Mouse (Mus musculus) lung, postnatal 0 days (tissue): ENCODE data around the gene Slc26a10. TPM values are rescaled to one million over a fixed set of nuclear protein-coding genes. Genes with fewer than 3 reads are reported as not detected.

Experiments
- ATAC-seq: fragments of 200-750 bp; cut with Nextera tagmentation; 2 replicates; pipeline ENCODE4 v1.8.0; 2017; ENCODE audit warnings: moderate library complexity
- DNase-seq: peaks from one replicate; pipeline ENCODE4 v3.0.0-alpha.2; 2016; ENCODE audit warnings: low spot score
- H3K27ac ChIP-seq: fragments of 300-500 bp; sonication (generic); 2 replicates; pipeline ENCODE4 v1.5.1; 2014; ENCODE audit warnings: antibody characterized with exemption, mild to moderate bottlenecking, low read length, mixed read lengths
- H3K27me3 ChIP-seq: fragments of 300-500 bp; sonication (generic); replicated peaks from 2 replicates; pipeline ENCODE4 v1.6.1; 2014; ENCODE audit warnings: low read length, mixed read lengths; ENCODE audit not compliant: insufficient read depth
- H3K36me3 ChIP-seq: fragments of 300-500 bp; sonication (generic); 2 replicates; pipeline ENCODE4 v1.6.1; 2014; ENCODE audit warnings: low read length, mixed read lengths; ENCODE audit not compliant: insufficient read depth
- H3K4me1 ChIP-seq: fragments of 300-500 bp; sonication (generic); 2 replicates; pipeline ENCODE4 v1.6.1; 2014; ENCODE audit warnings: antibody characterized with exemption, low read depth, low read length, mixed read lengths; ENCODE audit not compliant: insufficient read depth
- H3K4me2 ChIP-seq: fragments of 300-500 bp; sonication (generic); replicated peaks from 2 replicates; pipeline ENCODE4 v1.6.1; 2014; ENCODE audit warnings: low read depth, mild to moderate bottlenecking, low read length, moderate library complexity, mixed read lengths
- H3K4me3 ChIP-seq: fragments of 300-500 bp; sonication (generic); 2 replicates; pipeline ENCODE4 v1.5.1; 2014; ENCODE audit warnings: low read depth, low read length
- H3K9ac ChIP-seq: fragments of 300-500 bp; sonication (generic); replicated peaks from 2 replicates; pipeline ENCODE4 v1.6.1; 2014; ENCODE audit warnings: low read depth, mild to moderate bottlenecking
- H3K9me3 ChIP-seq: fragments of 300-500 bp; sonication (generic); 2 replicates; pipeline ENCODE4 v1.6.1; 2016; ENCODE audit warnings: low read length, mixed read lengths
- CTCF ChIP-seq: IDR thresholded peaks from 2 replicates; pipeline ENCODE4 v1.5.1; 2016; ENCODE audit warnings: antibody characterized with exemption, mild to moderate bottlenecking
- EP300 ChIP-seq: IDR thresholded peaks from 2 replicates; pipeline ENCODE4 v1.6.1; 2016; ENCODE audit warnings: antibody characterized with exemption, mild to moderate bottlenecking, control low read depth
- WGBS: fragments of 180-500 bp; shearing (Covaris S2); extraction: QIAGEN DNeasy Blood & Tissue Kit; methylation state at CpG from one replicate; pipeline ENCODE4 v1.1.7; 2014; 5-methylcytosine and 5-hydroxymethylcytosine counted together
- polyA plus RNA-seq: library from polyadenylated mRNA; unstranded; fragments of >200 nt; fragmentation: Nextera tagmentation; extraction: Ambion mirVana; gene quantifications from 2 replicates; pipeline ENCODE4 v1.2.1, GENCODE M21; 2015

Gene Slc26a10
- polyA plus RNA-seq, 1 experiment from 2014 or later: 1.0 TPM

GRCm38 (mm10) chr10:127191191-127192056 is 11.0 kb upstream of the Slc26a10 start:
- WGBS: 61% methylated on average over 19 of the region's 19 CpGs
- H3K27me3 ChIP-seq: peaks cover 5% of the 10 kb centered on the region; the same call in 1 of the 2 replicates
- H3K4me1 ChIP-seq: peaks cover 20% of the 10 kb centered on the region; the same call in 1 of the 2 replicates
- no peak for ATAC-seq
- no peak for TF ChIP-seq EP300
- TF ChIP-seq CTCF: 0 out of 2 replicates have a peak, but pooled peaks have one; percentile 1
- H3K9me3 ChIP-seq: no peaks in the 10 kb centered on the region
- no peak overlapping the region for H3K4me3 ChIP-seq
- H3K9ac ChIP-seq: no peak overlapping the region
- no peaks in the 10 kb centered on the region for H3K36me3 ChIP-seq
- DNase-seq: no peak
- 0 out of 2 replicates have a peak overlapping the region, but pooled peaks have one; percentile 14 for H3K27ac ChIP-seq
- peak overlapping the region; percentile 82; the same call in 1 of the 2 replicates for H3K4me2 ChIP-seq

GRCm38 (mm10) chr10:127190398-127191190 is 10.1 kb upstream of the Slc26a10 start:
- Histone ChIP-seq H3K27me3 (peaks cover 5% of the 10 kb centered on the region; the same call in 1 of the 2 replicates), H3K36me3 (no peaks in the 10 kb centered on the region), H3K4me1 (peaks cover 15% of the 10 kb centered on the region; the same call in 1 of the 2 replicates), H3K9me3 (no peaks in the 10 kb centered on the region), H3K4me2 (peak overlapping the region; percentile 82), H3K27ac (peak overlapping the region; percentile 85), H3K9ac (no peak overlapping the region), H3K4me3 (peak overlapping the region; percentile 54; the same call in 1 of the 2 replicates)
- ATAC-seq (no peak), DNase-seq (no peak)
- 37% methylated on average over 12 of the region's 14 CpGs for WGBS
- no peak for TF ChIP-seq CTCF
- no peak for TF ChIP-seq EP300

DNA sequence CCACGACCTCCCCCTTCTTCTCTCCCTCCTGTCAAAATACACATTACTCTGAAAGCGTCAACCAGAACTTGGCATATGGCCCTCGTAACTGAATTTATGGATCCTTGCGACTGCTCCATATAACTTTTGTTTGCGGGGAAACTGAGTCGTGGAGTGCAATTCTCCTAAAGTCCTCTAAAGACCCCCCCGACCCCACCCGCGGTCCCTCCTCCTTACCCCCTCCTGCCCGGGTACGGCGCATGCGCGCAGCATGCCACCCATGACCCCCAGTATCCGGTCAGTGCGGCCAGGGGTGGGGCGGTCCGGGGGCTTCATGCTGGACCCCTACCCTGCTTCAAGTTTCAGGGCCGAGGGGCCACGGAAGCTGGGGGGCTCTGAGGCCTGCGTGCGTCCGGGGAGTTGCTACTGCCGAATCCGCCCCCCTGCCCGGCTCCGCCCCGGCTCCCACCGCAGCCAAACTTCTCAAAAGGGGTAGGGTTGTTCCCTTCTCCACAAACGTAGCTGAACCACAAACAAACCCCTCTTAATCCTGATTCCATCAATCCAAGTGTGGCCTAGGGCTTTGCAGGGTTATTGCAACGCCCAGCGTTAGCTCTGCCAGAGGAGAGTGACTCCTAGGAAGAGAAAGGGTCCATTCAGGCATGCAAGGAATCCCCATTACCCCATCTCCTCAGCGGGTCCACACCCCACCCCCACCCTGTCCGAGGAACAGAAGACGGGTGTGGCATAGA is 9.4 kb upstream of the Slc26a10 start, which contains the start of gene Arhgef25:
Gene Arhgef25 (minus strand): TSS at position 433 of the 731 bp plus-strand sequence.
- peak within 1 kb of the TSS; percentile 54 for H3K4me3 ChIP-seq
- H3K9me3 ChIP-seq: no peaks in the 10 kb centered on the region
- TF ChIP-seq EP300: no peak
- no peak for TF ChIP-seq CTCF
- H3K9ac ChIP-seq: peak within 1 kb of the TSS; percentile 48
- H3K4me2 ChIP-seq: peak within 1 kb of the TSS; percentile 82
- peaks cover 5% of the 10 kb centered on the region; the same call in 1 of the 2 replicates for H3K27me3 ChIP-seq
- H3K27ac ChIP-seq: peak within 1 kb of the TSS; percentile 85
- H3K4me1 ChIP-seq: peaks cover 15% of the 10 kb centered on the region; the same call in 1 of the 2 replicates
- ATAC-seq (peak; percentile 49), DNase-seq (peak; percentile 73)
- 2% methylated on average over 35 of the region's 35 CpGs for WGBS
- no peaks in the 10 kb centered on the region for H3K36me3 ChIP-seq

- no peaks in the 10 kb centered on the region for H3K9me3 ChIP-seq
- peak overlapping the region; percentile 54 for H3K4me3 ChIP-seq
- TF ChIP-seq CTCF (no peak), EP300 (no peak)
- H3K4me1 ChIP-seq: peaks cover 15% of the 10 kb centered on the region; the same call in 1 of the 2 replicates
- H3K27ac ChIP-seq: peak overlapping the region; percentile 85
- H3K36me3 ChIP-seq: no peaks in the 10 kb centered on the region
- ATAC-seq: peak; percentile 32
- no peak for DNase-seq
- peak overlapping the region; percentile 48 for H3K9ac ChIP-seq
- WGBS: 2% methylated on average over 25 of the region's 26 CpGs
- H3K4me2 ChIP-seq: peak overlapping the region; percentile 82
- H3K27me3 ChIP-seq: peaks cover 5% of the 10 kb centered on the region; the same call in 1 of the 2 replicates
Measured at GRCm38 (mm10) chr10:127189116-127189650, 8.7 kb upstream of the Slc26a10 start.

DNA sequence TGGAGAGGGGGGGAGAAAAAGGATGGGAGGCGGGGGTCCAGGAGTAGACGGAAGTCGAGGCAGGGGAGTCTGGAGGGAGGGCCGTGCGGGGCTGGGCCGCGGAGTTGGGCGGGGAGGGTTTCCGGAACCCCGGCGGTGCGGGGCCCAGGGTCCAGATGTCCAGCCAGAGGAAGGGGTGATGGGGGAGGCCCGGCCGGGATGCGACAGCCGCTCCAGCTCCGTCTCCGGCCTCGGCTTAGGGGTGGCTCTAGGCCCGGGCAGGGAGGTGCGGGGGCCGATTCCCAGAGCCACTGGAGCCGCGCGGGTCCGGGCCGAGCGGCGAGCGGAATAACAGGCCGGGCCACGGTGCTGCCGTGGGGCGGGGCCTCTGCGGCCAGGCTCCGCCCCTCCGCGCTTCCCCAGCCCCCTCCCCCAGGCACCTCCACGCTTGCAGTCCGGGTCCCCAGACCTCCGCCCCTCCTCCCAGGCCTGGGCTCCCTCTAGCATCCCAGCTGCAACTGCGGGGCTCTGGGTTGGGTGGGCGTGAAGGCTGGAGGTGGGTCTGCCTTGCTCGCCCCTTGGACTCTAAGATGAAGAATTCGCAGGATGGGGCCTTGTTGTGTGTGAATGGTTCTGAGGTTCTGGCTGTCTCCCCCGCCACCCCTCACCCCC is 8.1 kb upstream of the Slc26a10 start:
- Histone ChIP-seq H3K36me3 (no peaks in the 10 kb centered on the region), H3K27me3 (peaks cover 5% of the 10 kb centered on the region; the same call in 1 of the 2 replicates), H3K4me2 (peak overlapping the region; percentile 82), H3K4me3 (peak overlapping the region; percentile 54), H3K27ac (peak overlapping the region; percentile 85), H3K4me1 (peaks cover 15% of the 10 kb centered on the region; the same call in 1 of the 2 replicates), H3K9ac (peak overlapping the region; percentile 48), H3K9me3 (no peaks in the 10 kb centered on the region)
- ATAC-seq: peak; percentile 71
- DNase-seq: peak; percentile 61
- TF ChIP-seq EP300: no peak
- TF ChIP-seq CTCF: no peak
- WGBS: under 1% methylated on average over 41 of the region's 46 CpGs
